Mouse (Mus musculus): ENCODE data around the gene Atp1a4.

DNA sequence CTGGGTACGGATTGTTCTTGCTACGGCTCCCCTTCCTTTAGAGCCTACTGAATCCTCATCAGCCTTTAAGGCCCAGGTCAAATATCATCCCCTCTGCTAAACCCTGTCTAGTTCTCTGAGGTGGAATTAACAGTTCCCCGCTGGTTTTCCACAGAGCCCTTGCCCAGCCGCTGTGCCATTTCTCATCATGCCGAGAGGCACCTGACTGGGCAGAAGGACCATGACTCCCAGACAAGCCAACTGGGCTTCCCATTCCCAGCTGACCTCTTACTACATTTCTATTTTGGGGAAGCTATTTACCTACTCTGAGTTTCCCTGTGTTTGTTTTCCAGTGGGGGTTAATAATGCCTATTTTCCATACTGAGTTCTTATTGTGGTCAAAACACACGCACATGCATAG is 24.9 kb upstream of the Atp1a4 start:
- TF ChIP-seq CTCF (conservative IDR thresholded peaks at IDR 0.05; ENCODE audit: low read length) (no peak), POU5F1 (IDR thresholded peaks at IDR 0.05; ENCODE audit: borderline replicate concordance, low read length) (no peak)
